Mouse (Mus musculus): ENCODE measurements around the gene Arhgef3. TPM values are rescaled to one million over a fixed set of nuclear protein-coding genes. Genes with fewer than 3 reads are reported as not detected.
A peak's percentile ranks its signal among the peaks of the same experiment; 100 is the strongest.

The Arhgef3 gene
- total RNA-seq, 2 experiments from 2014 or later, result 25.3 to 45.5 TPM

- DNase-seq (ENCODE audit: low spot score in 2 of 2), result no peak
Measured at GRCm38 (mm10) chr14:27303294-27303693, 188.6 kb downstream of the Arhgef3 start.

- no peak for DNase-seq (ENCODE audit: low spot score in 2 of 2)
Measured at GRCm38 (mm10) chr14:27304408-27304807, 189.7 kb downstream of the Arhgef3 start.

GRCm38 (mm10) chr14:27308761-27309160 lies 194.1 kb downstream of the Arhgef3 start:
- DNase-seq (ENCODE audit: low spot score in 2 of 2), result no peak

- no peak for DNase-seq (ENCODE audit: low spot score in 2 of 2)
Measured at GRCm38 (mm10) chr14:27310559-27311242, 196.0 kb downstream of the Arhgef3 start.

- no peak for DNase-seq (ENCODE audit: low spot score in 2 of 2)
Measured at GRCm38 (mm10) chr14:27312380-27312779, 197.7 kb downstream of the Arhgef3 start.

- no peak for DNase-seq (ENCODE audit: low spot score in 2 of 2)
Measured at GRCm38 (mm10) chr14:27315737-27316136, 201.0 kb downstream of the Arhgef3 start.

GRCm38 (mm10) chr14:27317146-27317545 lies 202.4 kb downstream of the Arhgef3 start:
- no peak for DNase-seq (ENCODE audit: low spot score in 2 of 2)

GRCm38 (mm10) chr14:27319386-27319785 lies 204.7 kb downstream of the Arhgef3 start:
- DNase-seq (ENCODE audit: low spot score in 2 of 2), result no peak

GRCm38 (mm10) chr14:27322041-27322440 lies 207.3 kb downstream of the Arhgef3 start:
- no peak for DNase-seq (ENCODE audit: low spot score in 2 of 2)

- no peak for DNase-seq (ENCODE audit: low spot score in 2 of 2)
Measured at GRCm38 (mm10) chr14:27324689-27325088, 210.0 kb downstream of the Arhgef3 start.

- DNase-seq (ENCODE audit: low spot score in 2 of 2), result no peak
Measured at GRCm38 (mm10) chr14:27325537-27325936, 210.8 kb downstream of the Arhgef3 start.

GRCm38 (mm10) chr14:27327862-27328261 lies 213.2 kb downstream of the Arhgef3 start:
- no peak for DNase-seq (ENCODE audit: low spot score in 2 of 2)

GRCm38 (mm10) chr14:27328952-27329351 lies 214.3 kb downstream of the Arhgef3 start:
- no peak for DNase-seq (ENCODE audit: low spot score in 2 of 2)

- DNase-seq (ENCODE audit: low spot score in 2 of 2), result no peak
Measured at GRCm38 (mm10) chr14:27331490-27332035, 216.9 kb downstream of the Arhgef3 start.

- no peak for DNase-seq (ENCODE audit: low spot score in 2 of 2)
Measured at GRCm38 (mm10) chr14:27332359-27332987, 217.8 kb downstream of the Arhgef3 start.

GRCm38 (mm10) chr14:27335331-27336207 lies 220.9 kb downstream of the Arhgef3 start:
- peak; percentile 78 to 84 for DNase-seq (ENCODE audit: low spot score in 2 of 2)

GRCm38 (mm10) chr14:27336208-27337114 lies 221.8 kb downstream of the Arhgef3 start:
- DNase-seq (ENCODE audit: low spot score in 2 of 2), result peak; percentile 33 to 43

- no peak for DNase-seq (ENCODE audit: low spot score in 2 of 2)
Measured at GRCm38 (mm10) chr14:27337156-27337555, 222.5 kb downstream of the Arhgef3 start.

- no peak for DNase-seq (ENCODE audit: low spot score in 2 of 2)
Measured at GRCm38 (mm10) chr14:27338034-27338708, 223.5 kb downstream of the Arhgef3 start.

All from adrenal gland, adult 18-20 months (tissue).